Mouse (Mus musculus) embryonic facial prominence, embryonic 10.5 days (tissue): ENCODE results near the gene Crhr2. TPM values are rescaled to one million over a fixed set of nuclear protein-coding genes. Genes with fewer than 3 reads are reported as not detected.
A peak's percentile ranks its signal among the peaks of the same experiment; 100 is the strongest.

ENCODE experiments used
- DNase-seq: peaks from one replicate; pipeline ENCODE4 v3.0.0-alpha.2; 2017; ENCODE audit warnings: low spot score
- H3K27ac ChIP-seq: fragments of 300-500 bp; sonication (generic); replicated peaks from 2 replicates; pipeline ENCODE4 v1.5.1; 2016; ENCODE audit warnings: mild to moderate bottlenecking
- H3K27me3 ChIP-seq: fragments of 300-500 bp; sonication (generic); replicated peaks from 2 replicates; pipeline ENCODE4 v1.6.1; 2016; ENCODE audit warnings: low read depth, mild to moderate bottlenecking; ENCODE audit not compliant: poor library complexity, severe bottlenecking
- H3K36me3 ChIP-seq: fragments of 300-500 bp; sonication (generic); replicated peaks from 2 replicates; pipeline ENCODE4 v1.6.1; 2016; ENCODE audit warnings: mild to moderate bottlenecking, moderate library complexity
- H3K4me1 ChIP-seq: fragments of 300-500 bp; sonication (generic); 2 replicates; pipeline ENCODE4 v1.6.1; 2016
- H3K4me3 ChIP-seq: fragments of 300-500 bp; sonication (generic); 2 replicates; pipeline ENCODE4 v1.5.1; 2016; ENCODE audit warnings: mild to moderate bottlenecking, moderate library complexity
- H3K9me3 ChIP-seq: fragments of 300-500 bp; sonication (generic); 2 replicates; pipeline ENCODE4 v1.6.1; 2016; ENCODE audit warnings: mild to moderate bottlenecking
- WGBS: fragments of 180-500 bp; shearing (Covaris S2); methylation state at CpG from one replicate; pipeline ENCODE4 v1.1.7; 2016; 5-methylcytosine and 5-hydroxymethylcytosine counted together
- polyA plus RNA-seq: library from polyadenylated mRNA; unstranded; fragments of >200 nt; fragmentation: Nextera tagmentation; extraction: Ambion mirVana; gene quantifications from 2 replicates; pipeline ENCODE4 v1.2.1, GENCODE M21; 2016

Gene Crhr2
- 0.12 and 0.55 TPM in 2 replicates for polyA plus RNA-seq

- no peak within 1 kb of the TSS for H3K4me3 ChIP-seq
- H3K4me1 ChIP-seq = peaks cover 9% of the 10 kb centered on the region; the same call in 1 of the 2 replicates
- no peak for DNase-seq
- H3K27ac ChIP-seq = no peak within 1 kb of the TSS
- WGBS = 71% methylated on average over 10 of the region's 10 CpGs
- no peaks in the 10 kb centered on the region for H3K36me3 ChIP-seq
- peaks cover 7% of the 10 kb centered on the region; the same call in 1 of the 2 replicates for H3K27me3 ChIP-seq
- H3K9me3 ChIP-seq = no peaks in the 10 kb centered on the region
These were observed at the start of gene Crhr2 for GRCm38 (mm10) chr6:55132794-55133193. Crhr2 (minus strand) TSS chr6:55133016.

- no peaks in the 10 kb centered on the region for H3K9me3 ChIP-seq
- H3K27ac ChIP-seq = no peak overlapping the region
- peaks cover 23% of the 10 kb centered on the region for H3K27me3 ChIP-seq
- no peaks in the 10 kb centered on the region for H3K36me3 ChIP-seq
- peaks cover 17% of the 10 kb centered on the region for H3K4me1 ChIP-seq
- H3K4me3 ChIP-seq = no peak overlapping the region
- DNase-seq = no peak
- 67% methylated on average over 7 of the region's 7 CpGs for WGBS
These were observed 46.7 kb upstream of the Crhr2 start for GRCm38 (mm10) chr6:55179560-55179959.

DNA sequence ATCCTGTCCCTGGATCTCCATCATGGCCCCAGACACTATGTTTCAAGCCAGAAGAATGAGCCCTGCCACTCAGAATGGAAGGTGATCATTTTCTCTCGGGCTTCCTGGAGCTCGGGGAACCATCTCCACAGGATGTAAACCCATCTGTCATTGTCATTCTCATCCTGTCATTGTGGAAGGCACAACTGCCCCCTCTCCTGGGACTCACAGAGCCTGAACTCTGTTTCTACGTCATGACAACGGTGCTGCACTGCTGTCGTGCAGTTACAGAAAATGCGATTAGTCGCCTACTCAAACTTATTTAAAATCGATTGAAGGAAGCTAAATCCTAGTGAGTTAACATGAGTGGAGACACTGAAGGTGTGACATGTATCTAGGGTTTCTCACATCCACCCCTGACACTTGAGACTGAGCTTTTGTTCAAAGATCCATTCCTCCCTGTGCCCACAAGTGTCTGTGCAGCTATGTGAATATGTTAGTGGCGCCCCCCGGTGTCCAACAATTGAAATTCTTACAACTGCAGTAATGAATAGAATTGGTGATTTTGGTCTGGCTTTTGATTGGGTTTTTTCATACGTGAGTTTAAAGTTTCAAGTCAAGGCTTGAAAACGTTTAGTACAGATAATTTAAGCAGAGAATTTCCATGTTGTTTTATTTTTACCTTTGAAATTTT lies 44.4 kb upstream of the Crhr2 start:
- Histone ChIP-seq H3K27me3 (peaks cover 30% of the 10 kb centered on the region), H3K9me3 (no peaks in the 10 kb centered on the region), H3K27ac (no peak overlapping the region), H3K4me1 (peaks cover 41% of the 10 kb centered on the region), H3K36me3 (no peaks in the 10 kb centered on the region), H3K4me3 (no peak overlapping the region)
- DNase-seq = peak; percentile 30
- WGBS = 54% methylated on average over 12 of the region's 12 CpGs

DNA sequence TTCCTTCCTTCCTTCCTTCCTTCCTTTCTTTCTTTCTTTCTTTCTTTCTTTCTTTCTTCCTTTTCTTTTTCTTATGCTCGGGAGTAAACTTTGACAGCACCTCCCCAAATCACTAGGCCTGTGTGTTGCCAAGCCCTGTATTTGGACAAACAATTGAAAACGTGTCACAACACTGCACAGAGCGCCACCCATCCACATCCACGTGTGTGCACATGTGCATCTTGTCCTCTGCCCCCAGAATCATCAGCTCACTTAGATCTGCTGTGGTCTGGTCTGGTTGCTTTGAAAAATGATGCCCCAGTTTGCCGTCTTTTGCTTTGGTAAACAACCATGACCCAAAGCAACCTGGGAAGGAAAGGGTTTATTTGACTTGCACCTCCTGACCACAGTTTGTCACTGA lies 43.1 kb upstream of the Crhr2 start:
- no peak overlapping the region for H3K4me3 ChIP-seq
- no peak for DNase-seq
- H3K27ac ChIP-seq = no peak overlapping the region
- no peaks in the 10 kb centered on the region for H3K9me3 ChIP-seq
- H3K4me1 ChIP-seq = peaks cover 42% of the 10 kb centered on the region
- peaks cover 43% of the 10 kb centered on the region for H3K27me3 ChIP-seq
- no peaks in the 10 kb centered on the region for H3K36me3 ChIP-seq
- 59% methylated on average over 5 of the region's 5 CpGs for WGBS

DNA sequence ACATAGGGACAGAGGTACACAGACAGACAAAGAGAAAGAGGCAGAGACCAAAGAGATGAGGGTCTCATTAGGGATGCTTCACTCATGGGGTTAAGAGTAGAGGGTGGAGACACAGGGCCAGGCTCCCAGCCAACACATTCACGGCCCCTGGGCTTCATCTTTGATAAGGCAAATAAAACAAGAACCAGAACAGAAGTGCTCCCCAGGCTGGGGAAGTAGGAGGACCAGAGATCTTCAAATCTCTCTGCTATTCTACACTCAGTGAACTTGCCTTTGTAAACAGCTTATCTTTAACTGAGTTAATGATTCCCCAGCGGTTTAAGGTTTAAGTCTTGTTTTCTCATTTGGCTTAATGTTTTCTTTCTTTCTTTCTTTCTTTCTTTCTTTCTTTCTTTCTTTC lies 42.6 kb upstream of the Crhr2 start:
- Histone ChIP-seq H3K4me3 (no peak overlapping the region), H3K9me3 (no peaks in the 10 kb centered on the region), H3K27me3 (peaks cover 47% of the 10 kb centered on the region), H3K36me3 (no peaks in the 10 kb centered on the region), H3K27ac (no peak overlapping the region), H3K4me1 (peaks cover 42% of the 10 kb centered on the region)
- 54% methylated on average over 2 of the region's 2 CpGs for WGBS
- no peak for DNase-seq

DNA sequence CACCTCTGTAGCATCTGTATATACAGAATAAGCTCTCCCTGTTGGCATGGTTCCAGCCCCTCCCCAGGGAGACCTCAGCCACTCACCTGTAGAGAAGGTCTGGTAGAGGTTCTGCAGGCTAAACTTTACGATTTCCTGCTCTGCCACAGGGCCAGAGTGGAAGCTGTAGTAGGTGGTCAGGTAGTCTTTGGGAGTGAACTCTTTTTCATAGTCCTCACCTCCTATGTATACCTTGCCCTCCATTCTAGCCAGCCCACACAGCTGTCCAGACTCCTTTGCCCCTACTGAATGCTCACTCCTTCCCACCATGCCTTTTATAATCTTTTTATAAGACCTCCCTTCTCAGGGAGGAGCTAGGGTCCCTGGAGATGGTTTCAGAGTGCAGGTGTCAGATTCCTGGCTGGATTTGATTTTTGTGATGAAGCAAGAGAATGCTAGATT lies 41.9 kb upstream of the Crhr2 start, which contains the start of gene Inmt:
TSS of gene Inmt (minus strand) at position 303 of the 441 bp plus-strand sequence.
- no peaks in the 10 kb centered on the region for H3K36me3 ChIP-seq
- WGBS = 60% methylated on average over 1 of the region's 1 CpGs
- no peak within 1 kb of the TSS for H3K27ac ChIP-seq
- peaks cover 42% of the 10 kb centered on the region for H3K4me1 ChIP-seq
- peaks cover 54% of the 10 kb centered on the region for H3K27me3 ChIP-seq
- H3K4me3 ChIP-seq = no peak within 1 kb of the TSS
- no peaks in the 10 kb centered on the region for H3K9me3 ChIP-seq
- DNase-seq = no peak

- Histone ChIP-seq H3K27me3 (peaks cover 62% of the 10 kb centered on the region), H3K9me3 (no peaks in the 10 kb centered on the region), H3K36me3 (no peaks in the 10 kb centered on the region), H3K27ac (no peak overlapping the region), H3K4me1 (peaks cover 42% of the 10 kb centered on the region), H3K4me3 (no peak overlapping the region)
- WGBS = 24% methylated on average over 3 of the region's 3 CpGs
- peak; percentile 23 for DNase-seq
These were observed 41.1 kb upstream of the Crhr2 start for GRCm38 (mm10) chr6:55173941-55174349.

- Histone ChIP-seq H3K36me3 (no peaks in the 10 kb centered on the region), H3K4me1 (peaks cover 42% of the 10 kb centered on the region), H3K9me3 (no peaks in the 10 kb centered on the region), H3K27me3 (peaks cover 69% of the 10 kb centered on the region), H3K27ac (no peak overlapping the region), H3K4me3 (no peak overlapping the region)
- DNase-seq = no peak
- WGBS = 55% methylated on average over 10 of the region's 10 CpGs
These were observed 40.4 kb upstream of the Crhr2 start for GRCm38 (mm10) chr6:55173171-55173570.

- Histone ChIP-seq H3K27me3 (peaks cover 70% of the 10 kb centered on the region), H3K9me3 (no peaks in the 10 kb centered on the region), H3K36me3 (no peaks in the 10 kb centered on the region), H3K4me3 (no peak overlapping the region), H3K27ac (no peak overlapping the region), H3K4me1 (peaks cover 42% of the 10 kb centered on the region)
- WGBS = 55% methylated on average over 4 of the region's 4 CpGs
- DNase-seq = no peak
These were observed 38.8 kb upstream of the Crhr2 start for GRCm38 (mm10) chr6:55171638-55172037.

DNA sequence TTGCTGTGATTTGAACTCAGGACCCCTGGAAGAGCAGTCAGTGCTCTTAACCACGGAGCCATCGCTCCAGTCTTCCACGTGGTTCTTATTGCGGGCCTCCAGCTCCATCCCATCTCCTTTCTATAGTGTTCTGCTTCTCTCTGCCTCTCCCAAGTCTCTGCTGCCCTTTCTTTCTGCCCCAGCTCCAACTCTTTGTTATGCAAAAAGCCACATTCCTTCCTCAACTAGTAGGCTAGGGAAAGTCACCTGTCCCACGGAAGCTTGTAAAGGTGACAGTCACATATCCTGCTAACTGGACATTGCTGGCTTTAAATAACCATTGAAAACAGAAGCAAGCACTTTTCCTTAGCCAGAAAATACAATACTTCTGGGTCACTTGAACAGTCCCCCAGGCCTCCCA lies 37.0 kb upstream of the Crhr2 start:
- Histone ChIP-seq H3K27ac (no peak overlapping the region), H3K9me3 (no peaks in the 10 kb centered on the region), H3K4me1 (peaks cover 31% of the 10 kb centered on the region), H3K4me3 (no peak overlapping the region), H3K27me3 (peaks cover 61% of the 10 kb centered on the region), H3K36me3 (no peaks in the 10 kb centered on the region)
- 58% methylated on average over 5 of the region's 5 CpGs for WGBS
- no peak for DNase-seq

- Histone ChIP-seq H3K9me3 (no peaks in the 10 kb centered on the region), H3K36me3 (no peaks in the 10 kb centered on the region), H3K4me3 (no peak overlapping the region), H3K27ac (no peak overlapping the region), H3K27me3 (peaks cover 48% of the 10 kb centered on the region), H3K4me1 (peaks cover 4% of the 10 kb centered on the region; the same call in 1 of the 2 replicates)
- 48% methylated on average over 7 of the region's 7 CpGs for WGBS
- DNase-seq = peak; percentile 72
These were observed 34.1 kb upstream of the Crhr2 start for GRCm38 (mm10) chr6:55166777-55167463.

- Histone ChIP-seq H3K9me3 (no peaks in the 10 kb centered on the region), H3K36me3 (no peaks in the 10 kb centered on the region), H3K27me3 (peaks cover 12% of the 10 kb centered on the region), H3K27ac (no peak overlapping the region), H3K4me1 (peaks cover 4% of the 10 kb centered on the region; the same call in 1 of the 2 replicates), H3K4me3 (no peak overlapping the region)
- DNase-seq = no peak
- WGBS = 79% methylated on average over 8 of the region's 8 CpGs
These were observed 30.3 kb upstream of the Crhr2 start for GRCm38 (mm10) chr6:55163046-55163584.
